ENCODE assay signal across 8 mouse cellular contexts in the genomic region with DNA sequence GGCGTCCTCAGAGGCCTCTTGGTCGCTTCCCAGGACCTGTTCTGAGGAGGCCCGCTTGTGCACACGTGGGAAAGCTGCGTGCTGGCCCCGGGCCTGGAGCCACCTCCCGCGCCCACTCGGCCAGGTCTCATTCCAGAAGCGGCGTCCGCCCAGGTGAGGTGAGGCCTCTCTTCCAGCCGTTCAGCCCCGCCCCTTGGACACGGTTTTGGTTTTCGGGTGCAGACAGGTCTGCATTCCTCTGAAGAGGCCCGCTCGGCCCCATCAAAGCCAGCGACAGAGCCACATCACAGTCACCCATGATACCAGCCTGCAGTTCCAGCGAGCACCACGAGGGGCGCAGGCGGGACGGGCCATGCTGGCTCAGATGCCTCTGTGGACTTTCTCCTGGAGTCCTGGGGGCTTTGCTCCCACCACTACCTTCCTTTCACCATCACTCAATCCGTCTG. TPM values are rescaled to one million over a fixed set of nuclear protein-coding genes. Genes with fewer than 3 reads are reported as not detected.
DNase-seq lines count a peak whose midpoint lies in the region; ATAC-seq and TF ChIP-seq lines count a peak whose summit lies in the region.

No protein-coding gene starts in this region.

- H3K4me3 ChIP-seq in left cerebral cortex, adult 2 months = 0 out of 2 replicates have a peak overlapping the region, but pooled peaks have one; percentile 17

- peak; percentile 96 for TF ChIP-seq CTCF in left cerebral cortex, adult 2 months (IDR thresholded peaks at IDR 0.05)

- intact Hi-C loops in gastrocnemius, postnatal 36 days (cut with DNase I) = no loop called here
- intact Hi-C loops in left cerebral cortex, adult 2 months (cut with DNase I) = no loop called here

- peak; percentile 65 for ATAC-seq in inflammation-experienced regulatory T-cells, adult 6 months

- no peak overlapping the region for H3K27ac ChIP-seq in left cerebral cortex, adult 2 months

- peak; percentile 81 for DNase-seq in WW6 (ENCODE audit: low read depth, low spot score)
- DNase-seq in embryo, embryonic 10 days (ENCODE audit: low spot score) = peak; percentile 94
- DNase-seq in gastrocnemius, postnatal 36 days = peak; percentile 55 to 70
- DNase-seq in left cerebral cortex, adult 2 months (ENCODE audit: extremely low spot score in 1 of 2, low spot score in 2 of 2) = peak; percentile 60 to 75
- DNase-seq in lung, postnatal 4 days = peak; percentile 76 to 80
- DNase-seq in right cerebral cortex, adult 18-20 months = peak; percentile 41
- DNase-seq in urinary bladder, adult 2 months (ENCODE audit: low spot score) = peak; percentile 70

RNA-seq across cellular contexts. Expression of gene Klf4, which starts 51.9 kb away (rescaled TPM):
- total RNA-seq in gastrocnemius, postnatal 36 days (2021) = 10 to 100 TPM; 12.8 to 13.5 TPM
- polyA plus RNA-seq in inflammation-experienced regulatory T-cells, adult 6 months (2017; shearing (Covaris generic)) = 1 to 10 TPM in 2 of 3 experiments, under 1 TPM in 1; 0.35 to 2.2 (median 1.5) TPM
- 10 to 100 TPM in 1 of 2 experiments, 1 to 10 TPM in 1; 7.7 to 14.3 TPM for total RNA-seq in left cerebral cortex, adult 2 months (2021)
- polyA plus RNA-seq in urinary bladder, adult 2 months (2012; rRNA removed) = 51.6 and 59.8 TPM in 2 replicates

Comparison
In these comparisons a context has a peak if more than half of its experiments do, and no peak if none do; other contexts are left out.
1. DNase-seq: peak in every context shown above with its lines; median percentile 94 in embryo, embryonic 10 days; 81 in WW6; 78 in lung, postnatal 4 days; 70 in urinary bladder, adult 2 months; 68 in left cerebral cortex, adult 2 months; 62 in gastrocnemius, postnatal 36 days; 41 in right cerebral cortex, adult 18-20 months.